Comparison of ENCODE assay signal across 10 mouse cellular contexts in the genomic region with DNA sequence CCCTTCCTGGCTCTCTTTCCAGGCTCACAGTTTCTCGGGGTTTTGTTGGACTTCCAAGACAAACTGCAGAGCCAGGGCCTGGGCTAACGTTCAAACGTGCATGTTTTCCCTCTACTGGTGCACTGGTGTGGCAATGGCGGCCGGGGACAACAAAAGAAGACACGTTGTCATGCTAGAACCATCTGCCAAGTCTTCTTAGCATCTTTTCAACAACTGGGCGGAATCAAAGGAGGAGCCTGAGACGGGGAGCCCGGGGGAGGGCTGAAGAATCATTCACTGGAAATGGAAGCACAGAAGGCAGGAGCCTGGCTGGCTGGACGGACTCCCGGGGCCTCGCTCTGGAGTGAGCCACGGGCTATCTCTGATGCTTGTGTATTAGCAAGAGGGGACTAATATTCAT. TPM values are rescaled to one million over a fixed set of nuclear protein-coding genes. Genes with fewer than 3 reads are reported as not detected.
DNase-seq lines count a peak whose midpoint lies in the region; ATAC-seq lines count a peak whose summit lies in the region.
"Had no signal": no experiment of that assay in that cellular context is flagged by ENCODE, and none has a peak within 500 bp of the region (broad histone marks: within the 10 kb centered on the region; RNA-seq: fewer than 3 reads in every experiment).

No protein-coding gene starts in this region.

- no peak overlapping the region for H3K9ac ChIP-seq in hindbrain, embryonic 12.5 days
- no peak overlapping the region for H3K9ac ChIP-seq in midbrain, embryonic 16.5 days (ENCODE audit: low read depth, low read length)
- H3K9ac ChIP-seq: heart, embryonic 13.5 days had no signal

- no peak for ATAC-seq in hindbrain, embryonic 12.5 days (ENCODE audit: low FRiP score)
- 0 out of 2 replicates have a peak, but pooled peaks have one; percentile 34 for ATAC-seq in midbrain, embryonic 16.5 days
- no peak for ATAC-seq in megakaryocyte-erythroid progenitor cell, adult 5-6 weeks (replicated peaks; ENCODE audit: low FRiP score, low TSS enrichment, poor library complexity, severe bottlenecking)

- peaks cover 20% of the 10 kb centered on the region for H3K36me3 ChIP-seq in heart, embryonic 10.5 days
- peaks cover 60% of the 10 kb centered on the region for H3K36me3 ChIP-seq in hindbrain, embryonic 12.5 days
- peaks cover 19% of the 10 kb centered on the region for H3K36me3 ChIP-seq in midbrain, embryonic 16.5 days (ENCODE audit: control insufficient read depth, insufficient read depth, low read length)

- H3K9me3 ChIP-seq in heart, embryonic 10.5 days = 0 out of 2 replicates have a peak, but pooled peaks cover 2% of the 10 kb centered on the region
- peaks cover 3% of the 10 kb centered on the region; the same call in 1 of the 2 replicates for H3K9me3 ChIP-seq in hindbrain, embryonic 12.5 days (replicated peaks)
- no peaks in the 10 kb centered on the region for H3K9me3 ChIP-seq in midbrain, embryonic 16.5 days (replicated peaks; ENCODE audit: control insufficient read depth, low read length, poor library complexity, severe bottlenecking)
- H3K9me3 ChIP-seq: heart, embryonic 13.5 days had no signal

- H3K27ac ChIP-seq in heart, embryonic 10.5 days = peak overlapping the region; percentile 29; the same call in 1 of the 2 replicates
- peak overlapping the region; percentile 40; the same call in 1 of the 2 replicates for H3K27ac ChIP-seq in hindbrain, embryonic 12.5 days
- peak overlapping the region; percentile 40; the same call in 1 of the 2 replicates for H3K27ac ChIP-seq in midbrain, embryonic 16.5 days (ENCODE audit: low read length)
- H3K27ac ChIP-seq: heart, embryonic 13.5 days had no signal

- H3K4me3 ChIP-seq in heart, embryonic 10.5 days = no peak overlapping the region
- no peak overlapping the region for H3K4me3 ChIP-seq in hindbrain, embryonic 12.5 days
- no peak overlapping the region for H3K4me3 ChIP-seq in midbrain, embryonic 16.5 days (ENCODE audit: low read depth, low read length)
- H3K4me3 ChIP-seq: heart, embryonic 13.5 days had no signal

- H3K4me1 ChIP-seq in heart, embryonic 10.5 days = no peaks in the 10 kb centered on the region
- peaks cover 5% of the 10 kb centered on the region; the same call in 1 of the 2 replicates for H3K4me1 ChIP-seq in hindbrain, embryonic 12.5 days
- no peaks in the 10 kb centered on the region for H3K4me1 ChIP-seq in midbrain, embryonic 16.5 days (ENCODE audit: control insufficient read depth, insufficient read depth, low read length)
- H3K4me1 ChIP-seq: heart, embryonic 13.5 days had no signal

- DNase-seq in heart, embryonic 10.5 days (ENCODE audit: low spot score) = no peak
- no peak for DNase-seq in heart, adult 8-10 months (ENCODE audit: low spot score)
- DNase-seq in cerebellum, adult 9-10 months = peak; percentile 49
- no peak for DNase-seq in T-cell, adult 2 months (ENCODE audit: low spot score)
- no peak for DNase-seq in yolk sac, embryonic 10.5 days (ENCODE audit: low spot score)

- 69% methylated on average over 13 of the region's 13 CpGs for WGBS in heart, embryonic 10.5 days
- WGBS in hindbrain, embryonic 12.5 days = 29% methylated on average over 13 of the region's 13 CpGs
- 17% methylated on average over 13 of the region's 13 CpGs for WGBS in midbrain, embryonic 16.5 days

- H3K27me3 ChIP-seq in heart, embryonic 10.5 days (ENCODE audit: insufficient read depth, poor library complexity, severe bottlenecking) = no peaks in the 10 kb centered on the region
- H3K27me3 ChIP-seq in hindbrain, embryonic 12.5 days = no peaks in the 10 kb centered on the region
- H3K27me3 ChIP-seq in midbrain, embryonic 16.5 days (ENCODE audit: control insufficient read depth, insufficient read depth, low read depth, low read length) = no peaks in the 10 kb centered on the region
- H3K27me3 ChIP-seq: heart, embryonic 13.5 days had no signal

- no peak overlapping the region for H3K4me2 ChIP-seq in hindbrain, embryonic 12.5 days (replicated peaks)
- H3K4me2 ChIP-seq in midbrain, embryonic 16.5 days (ENCODE audit: low read length) = no peak overlapping the region
- H3K4me2 ChIP-seq: heart, embryonic 13.5 days had no signal

RNA-seq across cellular contexts. Expression of gene Atp9a, which starts 39.9 kb away (rescaled TPM):
- polyA plus RNA-seq in heart, embryonic 10.5 days (2016; fragmentation: Nextera tagmentation; extraction: Ambion mirVana) = 8.9 and 11.8 TPM in 2 replicates
- total RNA-seq in heart, adult 8-10 months (2022) = 10 to 100 TPM; 53.2 to 63.6 (median 56.8) TPM
- polyA plus RNA-seq in hindbrain, embryonic 12.5 days (2016; fragmentation: Nextera tagmentation; extraction: Ambion mirVana) = 50.8 and 54.2 TPM in 2 replicates
- polyA plus RNA-seq in midbrain, embryonic 16.5 days (2015; fragmentation: Nextera tagmentation; extraction: Ambion mirVana) = 88.4 and 97.1 TPM in 2 replicates
- 0.37 TPM in 1 of 2 replicates, not detected in the other for total RNA-seq in megakaryocyte-erythroid progenitor cell, adult 5-6 weeks (2014; fragmentation: Nextera tagmentation)
- 0.23 TPM in 1 of 2 replicates, not detected in the other for total RNA-seq in megakaryocyte-erythroid progenitor cell, adult 5-6 weeks (2017)
- total RNA-seq: common myeloid progenitor, adult 5-6 weeks had no signal
